Mouse (Mus musculus): ENCODE measurements at regions not wholly inside any gene's neighbourhood (a gene's known extent, or its start where the extent isn't known, plus 50 kb on each side); places are given as distances from the start of the nearest gene placed in this dataset.

DNA sequence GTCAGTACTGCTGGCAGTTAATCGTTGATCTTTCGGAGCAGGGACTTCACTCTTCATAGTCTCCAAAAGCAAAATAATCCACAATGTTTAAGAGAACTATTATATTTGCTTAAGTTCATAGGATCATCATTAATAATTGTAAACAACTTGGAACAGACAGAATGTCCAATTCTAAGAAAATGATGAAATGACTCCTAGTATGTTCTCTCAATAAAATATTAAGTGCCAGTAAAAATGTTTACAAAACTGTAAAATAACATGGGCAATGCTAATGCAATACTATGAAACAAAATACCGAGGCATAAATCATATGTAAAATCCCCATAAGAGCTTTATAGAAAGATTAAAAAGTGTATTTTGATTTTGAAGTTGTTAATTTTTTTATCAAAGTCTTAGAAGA lies 1994.8 kb downstream of the 9330182O14Rik start:
- no peak for TF ChIP-seq CTCF (conservative IDR thresholded peaks at IDR 0.05; ENCODE audit: low read length)
- no peak for TF ChIP-seq POU5F1 (IDR thresholded peaks at IDR 0.05; ENCODE audit: borderline replicate concordance, low read length)
